Mouse (Mus musculus): ENCODE data around the gene Eno3. TPM values are rescaled to one million over a fixed set of nuclear protein-coding genes. Genes with fewer than 3 reads are reported as not detected.
A peak's percentile ranks its signal among the peaks of the same experiment; 100 is the strongest.

Gene Eno3
- total and polyA plus RNA-seq, 3 experiments: 11.2 to 26.4 (median 23.0) TPM

GRCm38 (mm10) chr11:70628431-70628830 is 28.6 kb upstream of the Eno3 start:
- no peaks in the 10 kb centered on the region for H3K79me2 ChIP-seq (replicated peaks; ENCODE audit: control insufficient read depth, extremely low read depth, insufficient read depth, poor library complexity, severe bottlenecking)
- no peak overlapping the region for H3K27ac ChIP-seq (ENCODE audit: insufficient read depth, low read depth)
- dilution Hi-C loops (cut with MboI; ENCODE audit: extremely low pct_ligation_motif_present, extremely low pct_unique_long_range_greater_than_20kb, low sequenced_read_pairs): no loop called here
- in situ Hi-C loops (cut with MboI; ENCODE audit: low pct_ligation_motif_present, low pct_unique_long_range_greater_than_20kb, low sequenced_read_pairs): no loop called here
- H3K27me3 ChIP-seq (replicated peaks): no peaks in the 10 kb centered on the region
- no peak overlapping the region for H3K4me3 ChIP-seq (replicated peaks in 1 of 3; ENCODE audit: low read depth in 2 of 3, low read length in 2 of 3, poor library complexity in 1 of 3)
- H3K4me1 ChIP-seq (ENCODE audit: control insufficient read depth in 1 of 2, insufficient read depth in 2 of 2): peaks cover 0 to 8% of the 10 kb centered on the region in 2 experiments; a peak in 2 of 4 replicates
- H3K9ac ChIP-seq (ENCODE audit: insufficient read depth, low read depth): no peak overlapping the region
- no peak for DNase-seq (ENCODE audit: extremely low read depth)
- no peak for TF ChIP-seq E2F4 (IDR thresholded peaks at IDR 0.05; ENCODE audit: insufficient replicate concordance, low read depth, low read length)
- no peak for TF ChIP-seq NELFE (IDR thresholded peaks at IDR 0.05; ENCODE audit: low read depth, low read length)
- TF ChIP-seq JUND (conservative IDR thresholded peaks at IDR 0.05; ENCODE audit: low read depth, low read length): no peak
- TF ChIP-seq EP300 (IDR thresholded peaks at IDR 0.05; ENCODE audit: low read length): no peak
- TF ChIP-seq USF1 (IDR thresholded peaks at IDR 0.05; ENCODE audit: low read depth, low read length): no peak
- no peak for TF ChIP-seq POLR2AphosphoS2 (IDR thresholded peaks at IDR 0.05; ENCODE audit: low read depth, low read length)
- TF ChIP-seq MAFK (IDR thresholded peaks at IDR 0.05; ENCODE audit: insufficient replicate concordance, low read length): no peak
- TF ChIP-seq TCF12 (IDR thresholded peaks at IDR 0.05; ENCODE audit: low read depth, low read length): no peak
- TF ChIP-seq ETS1 (conservative IDR thresholded peaks at IDR 0.05; ENCODE audit: low read depth, low read length): no peak
- TF ChIP-seq ELF1 (IDR thresholded peaks at IDR 0.05; ENCODE audit: low read depth, low read length): no peak
- TF ChIP-seq ZKSCAN1 (IDR thresholded peaks at IDR 0.05; ENCODE audit: borderline replicate concordance, low read depth, low read length): no peak
- TF ChIP-seq HCFC1 (IDR thresholded peaks at IDR 0.05; ENCODE audit: low read depth, low read length): no peak
- no peak for TF ChIP-seq SMC3 (IDR thresholded peaks at IDR 0.05; ENCODE audit: low read depth, low read length)
- no peak for TF ChIP-seq USF2 (conservative IDR thresholded peaks at IDR 0.05; ENCODE audit: low read depth, low read length)
- TF ChIP-seq GABPA (IDR thresholded peaks at IDR 0.05; ENCODE audit: insufficient replicate concordance, low read depth, low read length): no peak
- H3K36me3 ChIP-seq (replicated peaks in 1 of 2; ENCODE audit: control insufficient read depth in 1 of 2, insufficient read depth in 1 of 2, low read length in 1 of 2): no peaks in the 10 kb centered on the region
- H3K9me3 ChIP-seq (replicated peaks; ENCODE audit: low read length): no peaks in the 10 kb centered on the region
- no peak overlapping the region for H3K4me2 ChIP-seq (ENCODE audit: insufficient read depth, low read depth, poor library complexity, severe bottlenecking)

DNA sequence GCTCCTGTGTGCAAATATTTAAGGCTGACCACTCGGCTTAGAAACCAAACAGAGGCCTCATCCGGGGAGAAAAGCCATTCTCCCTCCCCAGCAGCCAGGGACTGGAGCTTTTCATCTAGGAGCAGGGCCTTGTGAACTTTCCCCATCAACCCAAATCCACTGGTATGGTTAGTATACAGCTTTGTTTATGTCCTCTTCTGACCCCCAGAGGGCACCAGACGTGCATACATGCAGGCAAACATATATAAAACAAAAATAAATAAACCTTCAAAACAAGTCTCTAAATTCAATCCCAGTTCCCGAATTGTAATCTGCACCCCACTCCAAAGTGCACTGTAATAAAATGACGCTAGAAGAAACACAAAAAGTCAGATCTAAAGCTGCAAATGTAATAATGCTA is 27.4 kb upstream of the Eno3 start:
- Histone ChIP-seq H3K4me3 (replicated peaks in 1 of 3; ENCODE audit: low read depth in 2 of 3, low read length in 2 of 3, poor library complexity in 1 of 3) (no peak overlapping the region), H3K4me2 (ENCODE audit: insufficient read depth, low read depth, poor library complexity, severe bottlenecking) (no peak overlapping the region), H3K9me3 (replicated peaks; ENCODE audit: low read length) (no peaks in the 10 kb centered on the region), H3K36me3 (replicated peaks in 1 of 2; ENCODE audit: control insufficient read depth in 1 of 2, insufficient read depth in 1 of 2, low read length in 1 of 2) (no peaks in the 10 kb centered on the region), H3K27me3 (replicated peaks) (no peaks in the 10 kb centered on the region), H3K9ac (ENCODE audit: insufficient read depth, low read depth) (no peak overlapping the region), H3K79me2 (replicated peaks; ENCODE audit: control insufficient read depth, extremely low read depth, insufficient read depth, poor library complexity, severe bottlenecking) (no peaks in the 10 kb centered on the region), H3K27ac (ENCODE audit: insufficient read depth, low read depth) (no peak overlapping the region), H3K4me1 (ENCODE audit: control insufficient read depth in 1 of 2, insufficient read depth in 2 of 2) (peaks cover 0 to 8% of the 10 kb centered on the region in 2 experiments; a peak in 2 of 4 replicates)
- in situ Hi-C loops (cut with MboI; ENCODE audit: low pct_ligation_motif_present, low pct_unique_long_range_greater_than_20kb, low sequenced_read_pairs) (no loop called here), dilution Hi-C loops (cut with MboI; ENCODE audit: extremely low pct_ligation_motif_present, extremely low pct_unique_long_range_greater_than_20kb, low sequenced_read_pairs) (no loop called here)
- no peak for TF ChIP-seq NRF1 (IDR thresholded peaks at IDR 0.05; ENCODE audit: low read depth, low read length)
- TF ChIP-seq CTCF (conservative IDR thresholded peaks at IDR 0.05 in 1 of 2, IDR thresholded peaks at IDR 0.05 in 1 of 2; ENCODE audit: low read depth in 2 of 2, low read length in 2 of 2): peak in 1 of 2 experiments; percentile 70; a peak in 2 of 4 replicates
- TF ChIP-seq ELF1 (IDR thresholded peaks at IDR 0.05; ENCODE audit: low read depth, low read length): no peak
- TF ChIP-seq ZC3H11A (IDR thresholded peaks at IDR 0.05; ENCODE audit: low read depth, low read length): peak; percentile 50
- TF ChIP-seq RAD21 (IDR thresholded peaks at IDR 0.05; ENCODE audit: low read depth, low read length): peak; percentile 63
- peak; percentile 72 for TF ChIP-seq SMC3 (IDR thresholded peaks at IDR 0.05; ENCODE audit: low read depth, low read length)
- no peak for TF ChIP-seq MXI1 (IDR thresholded peaks at IDR 0.05; ENCODE audit: low read depth, low read length)
- no peak for TF ChIP-seq RCOR1 (conservative IDR thresholded peaks at IDR 0.05; ENCODE audit: low read depth, low read length)
- peak; percentile 31 for DNase-seq (ENCODE audit: extremely low read depth)

Data from CH12.LX (cell line).